Mouse (Mus musculus) inflammation-experienced regulatory T-cells, adult 6 months (primary cell): ENCODE measurements around the gene Armcx4. TPM values are rescaled to one million over a fixed set of nuclear protein-coding genes. Genes with fewer than 3 reads are reported as not detected.
"Not testable (repeated sequence)": the region's sequence is repeated elsewhere in the genome, so short reads cannot be mapped to it uniquely, and the experiment has no call there.

ENCODE experiments used
- ATAC-seq: one replicate; pipeline ENCODE4 v1.8.0; 2017
- polyA plus RNA-seq, 3 experiments: library from polyadenylated mRNA; unstranded; fragments of 100-300 nt; shearing (Covaris generic); gene quantifications; one replicate each; pipeline ENCODE4 v1.2.1; 2017

Armcx4 gene
- 1 to 10 TPM in 1 of 3 experiments, under 1 TPM in 2; 0.54 to 1.0 (median 0.62) TPM for polyA plus RNA-seq

DNA sequence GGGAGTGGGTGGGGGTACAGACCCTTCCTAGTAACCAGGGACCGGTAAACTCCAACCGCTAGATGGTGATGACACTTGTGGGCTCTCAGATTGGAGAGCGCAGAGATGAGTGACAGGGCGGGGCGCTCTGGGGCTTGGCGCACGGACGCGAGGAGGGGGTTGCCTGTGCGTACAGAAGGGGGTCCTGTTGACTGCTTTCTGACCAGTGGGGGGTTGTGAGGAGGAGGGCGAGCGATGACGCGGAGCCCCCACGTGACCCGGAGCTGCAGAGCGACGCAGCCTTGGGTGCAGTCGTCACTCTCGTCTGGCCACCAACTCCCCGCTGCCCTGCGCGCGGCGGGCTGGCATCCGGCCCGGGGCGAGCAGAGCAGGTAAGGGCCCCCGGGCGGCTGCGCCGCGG, at the start of gene Armcx4:
Gene Armcx4 (plus strand): TSS at position 253 of the 400 bp plus-strand sequence.
- ATAC-seq: peak; percentile 87

DNA sequence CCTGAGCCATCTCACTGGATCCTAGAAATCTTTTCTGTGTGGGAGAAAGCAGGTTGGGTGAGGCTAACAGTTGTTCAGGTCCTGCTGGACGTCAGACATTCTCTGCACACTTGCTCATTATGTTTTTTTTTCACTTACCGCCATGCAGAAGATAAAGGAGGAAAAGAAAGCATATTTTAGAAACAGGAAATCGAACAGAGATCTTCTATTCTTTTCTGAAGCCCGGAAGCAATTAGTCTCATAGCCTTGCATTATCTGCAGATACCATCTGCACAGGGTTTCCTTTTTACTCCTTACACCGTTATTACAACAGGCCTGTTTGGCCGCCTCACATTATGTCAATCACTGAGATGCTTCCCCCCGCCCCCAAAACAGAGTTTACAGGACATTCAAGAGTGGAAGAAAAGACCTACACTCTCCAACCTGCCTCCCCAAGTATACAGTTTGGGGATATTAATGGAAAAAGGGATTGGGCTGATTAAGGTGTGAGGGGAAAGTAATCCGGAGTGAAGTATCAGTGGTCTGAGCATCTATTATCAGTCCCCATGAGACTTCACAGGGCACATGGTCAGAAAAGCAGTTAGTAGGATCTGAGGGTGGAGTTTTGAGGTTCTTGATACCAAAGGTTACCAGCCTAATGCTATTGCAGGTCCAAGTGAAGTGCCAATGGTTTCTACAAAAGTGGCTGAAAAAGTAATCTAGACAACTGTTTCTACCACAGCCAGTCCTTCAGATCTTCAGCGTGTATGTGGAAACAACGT, 45.1 kb upstream of the Armcx4 start:
- peak; percentile 93 for ATAC-seq

DNA sequence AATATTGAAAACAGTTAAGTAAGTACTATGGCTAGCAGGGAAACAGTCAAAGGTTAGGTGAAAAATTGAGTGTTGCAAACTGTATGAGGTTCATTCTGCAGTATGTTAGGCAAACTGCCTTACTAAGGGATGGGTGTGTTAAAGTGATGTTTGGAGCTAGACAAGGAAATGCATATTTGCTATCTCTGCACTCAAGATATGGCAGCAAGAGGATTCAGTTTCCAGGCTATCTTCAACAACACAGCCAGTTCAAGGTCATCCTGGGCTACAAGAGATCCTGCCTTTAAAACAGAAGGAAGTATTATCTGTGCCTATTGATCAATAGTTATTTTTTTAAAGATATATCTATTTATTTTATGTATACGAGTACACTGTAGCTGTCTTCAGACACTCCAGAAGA, 40.0 kb upstream of the Armcx4 start:
- no peak for ATAC-seq

DNA sequence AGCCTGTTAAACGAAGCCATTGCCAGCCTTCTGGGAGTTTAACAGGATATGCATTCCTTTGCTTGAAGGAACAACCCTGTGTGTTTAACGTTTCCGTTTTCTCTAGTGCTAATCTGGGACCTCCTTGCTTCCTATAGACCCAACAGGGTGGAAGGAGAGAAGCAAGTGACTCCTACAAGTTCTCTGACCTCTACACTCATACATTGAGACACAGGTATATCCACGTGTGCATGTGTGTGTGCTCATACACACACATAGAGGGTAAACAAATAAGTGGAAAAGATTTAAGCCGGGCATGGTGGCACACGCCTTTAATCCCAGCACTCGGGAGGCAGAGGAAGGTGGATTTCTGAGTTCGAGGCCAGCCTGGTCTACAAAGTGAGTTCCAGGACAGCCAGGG, 38.9 kb upstream of the Armcx4 start:
- no peak for ATAC-seq

DNA sequence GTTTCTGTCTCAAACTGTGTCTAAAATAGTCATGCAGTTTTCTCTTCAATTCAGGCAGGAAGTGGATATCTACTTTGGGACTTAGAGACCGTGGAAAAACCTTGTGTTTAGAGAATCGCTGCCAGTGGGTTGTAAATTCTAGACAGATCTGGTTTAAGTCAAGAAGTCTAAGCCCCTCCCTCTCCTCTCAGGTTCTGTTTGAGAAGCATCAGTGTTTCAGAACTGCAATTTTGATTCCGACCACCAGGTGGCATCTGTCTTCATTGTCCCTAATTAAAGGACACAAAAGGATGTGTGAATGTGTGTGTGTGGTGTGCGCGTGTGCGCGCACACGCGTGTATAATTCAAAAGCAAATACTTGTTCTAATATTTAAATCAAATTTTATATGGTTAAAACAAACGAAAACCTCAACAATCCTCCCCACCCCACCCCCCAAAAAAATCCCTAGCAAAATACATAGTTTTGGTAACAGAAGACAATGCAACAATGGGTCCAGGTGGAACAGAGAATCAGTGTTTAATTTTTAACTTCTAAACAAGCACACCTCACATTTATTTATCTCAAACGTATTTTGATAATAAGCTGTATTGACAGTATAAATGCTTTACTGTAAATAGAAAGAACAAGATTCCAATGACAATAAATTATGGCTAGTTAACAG, 38.2 kb upstream of the Armcx4 start:
- ATAC-seq: peak; percentile 86

DNA sequence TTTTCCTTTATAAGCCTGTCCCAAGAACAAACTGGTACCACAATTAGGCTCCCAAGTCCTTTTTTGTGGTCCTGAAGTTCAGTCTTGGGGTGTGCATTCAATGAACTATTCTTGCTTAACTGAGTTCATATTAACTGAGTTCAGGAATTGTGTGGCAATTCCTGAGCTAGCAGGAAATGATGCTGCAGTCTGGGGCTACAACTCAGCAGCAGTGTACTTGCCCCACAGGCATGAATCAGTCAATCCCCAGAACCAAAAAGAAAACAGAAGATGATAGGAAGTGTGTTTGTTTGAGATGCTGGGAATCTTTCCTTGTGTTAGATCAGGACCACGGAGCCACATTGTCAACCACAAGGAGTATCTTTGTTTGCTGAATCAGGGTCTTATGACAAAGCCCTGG, 34.3 kb upstream of the Armcx4 start:
- no peak for ATAC-seq

DNA sequence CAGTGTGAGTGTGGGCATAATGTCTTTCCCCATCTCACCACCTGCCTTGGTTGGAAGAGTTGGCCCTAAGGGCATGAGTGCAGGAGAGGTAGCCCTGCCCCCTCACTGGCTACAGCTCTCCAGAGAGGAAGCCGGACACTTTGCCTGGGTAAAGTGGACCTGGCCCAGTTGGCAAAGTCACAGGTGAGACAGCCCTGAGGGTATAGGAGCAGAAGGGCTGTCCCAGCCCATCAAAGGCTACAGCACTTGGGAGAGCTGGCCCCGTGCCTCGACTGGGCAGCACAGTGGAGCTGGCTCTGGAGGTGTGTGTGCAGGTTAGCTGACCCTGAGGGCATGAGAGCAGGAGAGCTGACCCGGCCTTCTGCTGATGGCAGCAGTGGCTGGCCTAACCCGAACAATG, 24.7 kb upstream of the Armcx4 start:
- ATAC-seq: no peak

DNA sequence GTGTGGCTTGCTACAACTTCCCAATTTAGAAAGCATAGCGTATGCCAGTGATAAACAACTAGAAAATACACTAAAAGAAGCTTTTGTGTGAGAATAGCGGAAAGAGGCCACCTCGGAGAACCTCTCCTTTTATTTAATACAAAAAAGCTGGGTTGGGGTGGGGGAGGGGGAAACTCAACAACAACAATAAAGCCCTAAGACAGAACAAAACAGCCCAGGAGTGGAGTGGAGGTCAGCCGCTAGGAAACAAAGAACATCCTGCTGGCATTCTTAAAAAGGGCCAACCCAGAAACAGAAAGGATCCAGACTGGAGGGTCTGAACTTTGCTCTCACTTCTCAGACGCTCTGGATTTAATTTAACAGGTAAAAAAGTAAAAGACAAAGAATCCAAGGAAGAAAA, 11.3 kb upstream of the Armcx4 start:
- no peak for ATAC-seq

DNA sequence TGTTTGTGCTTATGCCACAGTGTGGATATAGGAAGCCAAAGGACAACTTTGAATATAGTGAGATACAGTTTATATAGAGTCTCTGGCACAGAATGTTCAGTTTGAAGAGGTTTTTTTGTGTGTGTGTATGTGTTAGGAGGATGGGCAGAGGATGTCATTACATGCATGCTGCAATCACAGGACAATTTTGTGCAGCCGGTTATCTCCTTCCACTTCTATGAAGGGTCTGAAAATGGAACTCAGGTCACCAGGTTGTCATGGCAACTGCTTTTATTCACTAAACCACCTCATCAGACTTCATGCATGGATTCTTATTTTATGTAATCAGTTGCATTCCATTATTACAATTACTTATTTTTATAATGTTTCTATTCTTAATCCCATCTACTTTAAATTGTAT, 10.4 kb upstream of the Armcx4 start:
- no peak for ATAC-seq

DNA sequence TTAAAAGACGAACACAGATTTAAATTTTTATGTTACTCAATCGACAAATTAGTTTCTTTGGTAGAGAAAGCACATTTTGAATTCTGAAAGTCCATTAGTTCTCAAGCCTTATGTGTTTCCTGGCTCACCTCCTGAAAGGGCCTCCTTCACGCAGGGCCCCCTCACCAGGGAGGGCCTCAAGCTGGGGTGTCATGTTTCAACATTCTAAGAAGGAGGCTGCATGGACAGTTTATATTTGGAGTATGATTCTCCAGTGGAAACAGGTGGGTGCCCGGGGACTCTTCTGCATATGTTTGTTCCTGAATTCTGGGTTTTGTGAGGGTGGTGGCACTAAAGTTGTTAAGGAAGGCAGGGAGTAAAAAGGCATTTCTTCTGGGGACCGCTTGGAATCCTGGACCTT, 1.4 kb upstream of the Armcx4 start:
- no peak for ATAC-seq

DNA sequence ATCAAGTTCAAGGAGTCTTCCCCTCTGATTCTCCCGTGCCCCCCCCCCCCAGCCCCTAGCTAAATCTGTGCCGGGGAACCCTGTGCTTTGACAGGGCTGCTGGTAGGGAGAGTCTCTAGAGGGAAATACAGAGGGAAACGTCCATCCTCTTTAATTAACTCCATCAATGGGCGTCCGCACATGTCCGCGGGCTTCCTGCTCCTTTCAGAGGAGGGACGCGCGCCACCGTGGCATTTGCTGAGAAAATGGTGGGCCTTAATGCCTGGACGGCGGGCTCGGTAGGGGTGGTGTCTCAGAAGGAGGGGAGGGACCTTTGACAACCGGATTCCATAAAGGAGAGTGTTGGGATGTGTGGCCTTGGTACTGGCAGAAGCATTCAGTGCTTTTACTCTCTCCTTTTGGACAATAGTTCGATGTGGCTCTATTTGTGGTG, 436 bp downstream of the Armcx4 start:
- peak; percentile 7 for ATAC-seq

DNA sequence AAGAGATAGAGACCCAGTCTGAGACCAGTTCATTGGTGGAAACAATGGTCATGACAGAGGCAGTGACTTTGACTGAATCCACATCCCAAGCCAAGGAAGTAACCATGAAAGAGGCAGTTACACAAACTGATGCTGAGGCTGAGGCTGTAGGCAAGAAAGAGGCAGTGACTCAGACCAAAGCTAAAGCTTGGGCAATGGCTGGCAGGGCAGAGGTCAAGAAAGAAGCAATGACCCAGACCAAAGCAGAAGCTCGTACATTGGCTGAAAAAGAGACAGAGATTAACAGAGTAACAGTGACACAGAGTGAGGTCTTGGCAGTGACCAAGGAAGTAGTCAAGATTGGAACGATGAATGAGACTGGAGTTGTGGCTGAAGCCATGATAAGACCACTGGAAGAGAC, 3.4 kb downstream of the Armcx4 start:
- ATAC-seq: no peak

DNA sequence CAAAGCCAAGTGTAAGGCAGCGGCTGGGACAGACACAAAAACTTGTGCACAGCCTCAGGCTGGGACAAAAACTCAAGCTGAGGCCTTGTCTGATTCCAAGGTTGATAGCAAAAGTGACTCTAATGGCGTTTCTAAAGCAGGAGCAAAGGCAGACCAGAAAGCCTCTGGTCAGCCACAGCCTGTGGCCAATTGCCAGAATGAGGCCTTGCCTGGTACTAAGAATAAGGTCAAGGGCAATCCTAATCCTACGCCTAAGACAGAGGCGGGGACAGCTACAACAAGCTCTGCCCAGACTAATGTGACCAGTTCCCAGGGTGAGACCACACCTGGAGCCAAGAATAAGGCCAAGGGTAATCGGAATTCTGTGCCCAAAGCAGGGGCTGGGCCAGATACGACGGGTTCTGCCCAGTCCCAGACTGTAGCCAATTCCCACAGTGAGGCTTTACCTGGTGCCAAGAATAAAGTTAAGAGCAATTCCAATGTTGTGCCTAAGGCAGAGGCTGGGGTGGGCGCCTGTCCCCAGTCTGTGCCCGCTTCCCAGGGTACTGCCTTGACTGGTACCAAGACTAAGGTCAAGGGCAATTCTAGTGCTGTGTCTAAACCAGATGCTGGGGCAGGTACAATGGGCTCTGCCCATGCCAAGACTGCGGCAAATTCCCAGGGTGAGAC, 4.7 kb downstream of the Armcx4 start:
- no peak for ATAC-seq

DNA sequence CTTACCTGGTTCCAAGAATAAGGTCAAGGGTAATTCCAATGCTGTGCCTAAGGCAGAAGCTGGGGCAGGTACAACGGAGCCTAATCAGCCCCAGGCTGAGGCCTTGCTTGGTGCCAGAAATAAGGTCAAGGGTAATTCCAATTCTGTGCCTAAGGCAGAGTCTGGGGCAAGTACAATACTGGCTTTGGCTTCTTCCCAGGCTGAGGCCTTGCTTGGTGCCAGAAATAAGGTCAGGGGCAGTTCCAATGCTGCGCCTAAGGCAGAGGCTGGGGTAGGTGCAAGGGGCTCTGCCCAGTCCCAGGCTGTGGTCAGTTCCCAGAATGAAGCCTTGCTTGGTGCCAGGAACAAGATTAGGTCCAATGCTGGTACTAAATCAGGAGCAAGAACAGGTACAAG, 5.2 kb downstream of the Armcx4 start:
- ATAC-seq: no peak

DNA sequence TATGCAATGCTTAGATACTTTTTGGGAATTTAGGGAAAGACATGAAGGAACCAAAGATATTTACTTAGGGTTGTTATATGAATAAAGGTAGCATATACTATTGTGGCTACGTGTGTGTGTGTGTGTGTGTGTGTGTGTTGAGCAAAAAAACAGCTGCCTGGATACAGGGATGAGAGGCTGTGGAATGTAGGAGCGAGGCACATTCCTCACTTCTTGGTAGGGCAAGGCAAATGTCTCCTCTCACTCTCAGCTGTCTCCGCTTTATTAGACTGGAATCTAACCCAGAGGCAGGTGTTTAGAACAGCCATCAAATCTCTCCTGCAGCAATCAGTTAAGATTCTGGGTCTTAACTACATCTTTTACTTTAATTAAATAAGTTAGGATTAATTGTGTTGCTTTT, 30.5 kb downstream of the Armcx4 start:
- no peak for ATAC-seq

DNA sequence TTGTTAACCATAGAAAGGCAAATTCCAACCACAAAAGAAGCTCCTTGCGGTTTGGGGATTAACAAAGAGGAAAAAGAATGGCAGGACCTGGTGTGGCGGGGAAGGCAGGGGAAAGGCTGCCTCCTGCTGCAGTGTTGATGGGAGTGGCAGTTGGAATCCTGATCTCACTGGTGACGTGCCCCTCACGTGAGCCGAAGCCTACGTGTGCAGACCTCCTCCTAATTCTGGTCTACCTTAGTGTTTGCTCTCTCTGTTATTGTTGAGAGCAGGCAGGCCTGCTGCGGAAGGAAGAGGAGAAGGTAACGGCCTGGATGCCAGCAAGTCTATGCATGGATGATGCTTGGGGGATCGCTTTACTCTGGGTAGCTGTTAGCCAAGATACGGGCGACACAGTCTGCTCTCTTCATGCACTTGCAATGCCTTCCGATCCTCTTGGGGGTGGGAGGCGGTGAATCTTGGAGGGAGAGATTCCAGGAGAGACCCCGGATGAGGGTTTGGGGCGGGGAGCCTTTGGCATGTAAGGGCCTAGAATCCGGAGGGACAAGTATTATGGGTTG, 31.5 kb downstream of the Armcx4 start, which contains the start of gene Armcx1:
Gene Armcx1 (plus strand): TSS at position 212 of the 557 bp plus-strand sequence.
- peak; percentile 76 for ATAC-seq

DNA sequence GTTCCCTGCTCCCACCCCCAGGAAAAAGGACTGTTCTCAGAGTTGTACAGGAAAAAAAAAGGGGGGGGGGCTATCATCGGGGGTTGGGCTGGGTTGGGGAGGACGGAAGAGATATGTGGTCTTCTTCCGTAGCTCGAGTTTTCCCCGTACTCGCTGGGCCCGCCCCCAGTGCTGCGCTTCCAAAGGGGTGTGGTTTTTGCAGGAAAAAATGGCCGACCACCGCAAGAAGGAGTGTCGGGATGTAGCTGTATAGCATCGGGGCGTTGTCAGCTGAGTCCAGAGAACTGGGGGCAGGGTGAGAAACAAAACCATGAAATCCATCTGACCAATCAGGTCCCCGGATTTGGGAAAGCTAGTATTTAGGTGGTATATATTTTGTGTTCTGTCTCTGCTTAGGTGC, 32.2 kb downstream of the Armcx4 start:
- no peak for ATAC-seq

DNA sequence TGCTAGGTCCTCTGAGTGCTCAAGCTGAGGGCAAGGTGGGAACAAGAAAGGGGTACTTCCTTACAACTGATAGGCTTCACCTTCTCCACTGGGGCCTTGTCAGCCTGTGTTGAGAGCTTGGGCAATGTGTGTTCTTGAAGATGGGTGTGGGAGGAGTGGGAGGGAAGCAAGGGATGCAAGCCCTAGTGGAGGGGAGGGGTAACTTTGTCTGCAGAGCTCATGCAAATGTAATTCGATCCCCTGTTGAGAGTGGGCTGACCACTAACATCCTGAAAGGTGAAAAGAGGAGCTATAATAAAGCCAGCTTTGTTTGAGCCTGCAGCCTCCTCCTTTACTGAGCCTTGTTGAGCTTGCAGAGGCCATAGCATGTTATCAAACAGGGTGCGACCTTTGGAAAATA, 37.4 kb downstream of the Armcx4 start:
- not testable (repeated sequence) for ATAC-seq

DNA sequence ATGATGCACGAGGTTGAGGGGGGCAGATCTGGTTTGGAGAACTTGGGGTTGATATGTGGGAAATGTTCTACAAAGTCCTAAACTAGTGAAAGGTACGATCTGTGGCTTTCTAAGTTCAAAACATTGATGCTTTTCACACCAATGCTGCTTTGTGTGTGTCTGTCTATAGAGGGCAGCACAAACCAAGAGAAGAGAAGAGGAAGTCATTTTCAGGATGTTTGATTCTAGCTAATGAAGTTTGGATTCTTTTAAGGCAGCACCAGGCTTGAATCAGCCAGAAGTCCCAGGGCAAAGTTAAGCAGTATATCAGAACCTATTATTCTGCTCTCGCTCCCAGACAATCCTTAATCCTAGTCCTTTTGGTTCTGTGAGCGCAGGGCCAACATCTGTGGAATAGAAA, 43.5 kb downstream of the Armcx4 start:
- peak; percentile 70 for ATAC-seq

DNA sequence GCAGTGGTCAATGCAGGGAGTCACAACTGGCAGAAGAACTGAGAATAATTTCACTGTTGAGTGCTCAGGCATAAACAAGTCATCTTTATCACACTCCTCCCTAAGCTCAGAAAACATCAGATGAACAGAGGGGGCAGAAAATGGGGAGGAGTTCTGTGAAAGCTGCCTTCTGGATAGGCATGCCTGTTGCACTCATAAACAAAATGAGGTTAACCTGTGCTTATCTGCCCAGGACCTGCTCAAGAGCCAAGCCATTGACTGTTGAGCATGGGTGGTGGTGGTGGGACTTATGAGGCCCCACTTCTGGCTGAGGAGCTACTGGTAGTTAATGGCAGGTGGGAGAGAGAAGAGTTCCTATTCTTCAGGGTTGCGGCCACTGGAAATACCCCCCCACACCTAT, 51.5 kb downstream of the Armcx4 start:
- no peak for ATAC-seq

DNA sequence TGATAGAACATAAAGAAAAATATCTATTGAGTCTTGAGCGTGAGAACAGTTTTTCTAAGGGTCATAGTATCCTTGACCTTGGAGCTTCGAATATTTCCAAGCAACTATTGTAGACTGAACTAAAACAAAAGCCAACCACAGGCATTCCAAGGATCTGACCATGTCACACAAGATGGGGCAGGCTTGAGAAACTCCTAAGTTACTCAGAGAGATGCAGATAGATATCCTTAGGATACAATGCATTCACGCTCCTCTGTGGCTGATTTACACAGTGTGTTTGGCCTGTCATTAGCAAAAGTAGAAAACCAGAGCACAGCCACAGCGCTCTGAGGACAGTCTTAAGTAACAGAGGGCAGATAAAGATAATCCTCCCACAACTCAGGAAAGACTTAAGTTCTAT, 52.8 kb downstream of the Armcx4 start:
- no peak for ATAC-seq

DNA sequence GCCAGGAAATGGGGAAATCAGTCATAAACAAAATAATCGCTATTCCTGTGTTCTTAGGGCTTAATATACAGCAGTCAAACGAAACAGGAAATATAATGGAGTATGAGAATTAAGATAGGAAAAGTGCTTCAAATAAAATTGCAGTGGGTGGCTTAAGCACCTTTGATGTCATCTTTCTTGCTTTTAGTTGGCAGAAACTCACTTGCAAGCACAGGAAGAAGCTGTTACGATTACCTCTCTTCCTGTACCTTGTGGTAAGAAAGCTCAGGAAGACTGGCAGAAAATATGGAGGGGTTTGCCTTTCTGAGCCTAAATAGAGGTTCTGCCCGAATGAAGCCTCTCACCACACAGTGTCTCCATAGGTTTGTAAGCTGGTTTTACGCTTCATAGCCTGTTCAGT, 55.5 kb downstream of the Armcx4 start:
- peak; percentile 68 for ATAC-seq
